Mouse (Mus musculus) liver, embryonic 16.5 days (tissue): Measurements from ENCODE around the gene Elf2. TPM values are rescaled to one million over a fixed set of nuclear protein-coding genes. Genes with fewer than 3 reads are reported as not detected.
"Not testable (repeated sequence)": the region's sequence is repeated elsewhere in the genome, so short reads cannot be mapped to it uniquely, and the experiment has no call there.

ENCODE experiments used
- ATAC-seq: fragments of 200-750 bp; cut with Nextera tagmentation; 2 replicates; pipeline ENCODE4 v1.8.0; 2017; ENCODE audit warnings: low read depth, mild to moderate bottlenecking, moderate number of reproducible peaks, moderate library complexity
- H3K27ac ChIP-seq: fragments of 300-500 bp; sonication (generic); 2 replicates; pipeline ENCODE4 v1.5.1; 2014; ENCODE audit warnings: mild to moderate bottlenecking, low read length
- H3K27me3 ChIP-seq: fragments of 300-500 bp; sonication (generic); 2 replicates; pipeline ENCODE4 v1.6.1; 2014; ENCODE audit warnings: low read depth, low read length, mixed read lengths; ENCODE audit not compliant: control insufficient read depth, insufficient read depth
- H3K36me3 ChIP-seq: fragments of 300-500 bp; sonication (generic); 2 replicates; pipeline ENCODE4 v1.6.1; 2014; ENCODE audit warnings: mild to moderate bottlenecking; ENCODE audit not compliant: control insufficient read depth, insufficient read depth
- H3K4me1 ChIP-seq: fragments of 300-500 bp; sonication (generic); 2 replicates; pipeline ENCODE4 v1.6.1; 2014; ENCODE audit warnings: low read depth, low read length, mixed read lengths; ENCODE audit not compliant: control insufficient read depth
- H3K4me2 ChIP-seq: fragments of 300-500 bp; sonication (generic); 2 replicates; pipeline ENCODE4 v1.6.1; 2014; ENCODE audit warnings: low read depth, low read length, mixed read lengths
- H3K4me3 ChIP-seq: fragments of 300-500 bp; sonication (generic); 2 replicates; pipeline ENCODE4 v1.5.1; 2014; ENCODE audit warnings: low read depth, mild to moderate bottlenecking, low read length
- H3K9ac ChIP-seq: fragments of 300-500 bp; sonication (generic); 2 replicates; pipeline ENCODE4 v1.6.1; 2014; ENCODE audit warnings: low read depth, low read length
- H3K9me3 ChIP-seq: fragments of 300-500 bp; sonication (generic); replicated peaks from 2 replicates; pipeline ENCODE4 v1.6.1; 2016; ENCODE audit warnings: low read length; ENCODE audit not compliant: control insufficient read depth
- WGBS: fragments of 180-500 bp; shearing (Covaris S2); extraction: QIAGEN DNeasy Blood & Tissue Kit; methylation state at CpG from one replicate; pipeline ENCODE4 v1.1.7; 2014; ENCODE audit not compliant: insufficient replicate concordance; 5-methylcytosine and 5-hydroxymethylcytosine counted together
- polyA plus RNA-seq: library from polyadenylated mRNA; unstranded; fragments of >200 nt; fragmentation: Nextera tagmentation; extraction: Ambion mirVana; gene quantifications from 2 replicates; pipeline ENCODE4 v1.2.1, GENCODE M21; 2015

Gene Elf2
- polyA plus RNA-seq, 1 experiment from 2014 or later = 19.0 TPM

DNA sequence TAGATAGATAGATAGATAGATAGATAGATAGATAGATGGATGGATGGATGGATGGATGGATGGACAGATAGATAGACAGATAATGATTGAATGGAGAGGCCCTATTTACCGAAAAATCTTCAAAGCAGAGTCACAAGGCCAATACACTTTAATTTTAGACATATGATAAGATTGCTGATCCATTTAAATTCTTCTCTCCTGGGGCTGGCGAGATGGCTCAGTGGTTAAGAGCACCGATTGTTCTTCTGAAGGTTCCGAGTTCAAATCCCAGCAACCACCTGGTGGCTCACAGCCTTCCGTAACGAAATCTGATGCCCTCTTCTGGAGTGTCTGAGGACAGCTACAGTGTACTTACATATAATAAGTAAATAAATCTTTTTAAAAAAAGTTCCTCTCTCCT lies 14.5 kb upstream of the Elf2 start:
- H3K27me3 ChIP-seq, H3K4me3 ChIP-seq, H3K27ac ChIP-seq, H3K4me2 ChIP-seq, H3K36me3 ChIP-seq, ATAC-seq, H3K9me3 ChIP-seq, H3K9ac ChIP-seq: not testable (repeated sequence)
- H3K4me1 ChIP-seq = peaks cover 25% of the 10 kb centered on the region
- 75% methylated on average over 6 of the region's 6 CpGs for WGBS

DNA sequence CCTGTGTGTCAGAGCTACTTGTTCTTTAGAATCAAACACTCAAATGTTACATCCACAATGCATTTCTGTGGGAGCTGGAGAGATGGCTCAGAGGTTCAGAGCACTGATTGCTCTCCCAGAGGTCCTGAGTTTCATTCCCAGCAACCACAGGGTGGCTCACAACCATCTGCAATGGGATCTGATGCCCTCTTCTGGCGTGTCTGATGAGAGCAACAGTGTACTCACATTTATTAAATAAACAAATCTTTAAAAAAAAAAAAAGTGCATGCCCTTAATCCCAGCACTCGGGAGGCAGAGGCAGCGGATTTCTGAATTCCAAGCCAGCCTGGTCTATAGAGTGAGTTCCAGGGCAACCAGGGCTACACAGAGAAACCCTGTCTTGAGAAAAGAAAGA lies 13.6 kb upstream of the Elf2 start:
- no peaks in the 10 kb centered on the region for H3K27me3 ChIP-seq
- H3K27ac ChIP-seq = no peak overlapping the region
- H3K4me3 ChIP-seq = no peak overlapping the region
- no peak overlapping the region for H3K4me2 ChIP-seq
- no peaks in the 10 kb centered on the region for H3K36me3 ChIP-seq
- no peak overlapping the region for H3K9ac ChIP-seq
- 71% methylated on average over 3 of the region's 3 CpGs for WGBS
- H3K9me3 ChIP-seq = no peaks in the 10 kb centered on the region
- no peak for ATAC-seq
- H3K4me1 ChIP-seq = peaks cover 22% of the 10 kb centered on the region

DNA sequence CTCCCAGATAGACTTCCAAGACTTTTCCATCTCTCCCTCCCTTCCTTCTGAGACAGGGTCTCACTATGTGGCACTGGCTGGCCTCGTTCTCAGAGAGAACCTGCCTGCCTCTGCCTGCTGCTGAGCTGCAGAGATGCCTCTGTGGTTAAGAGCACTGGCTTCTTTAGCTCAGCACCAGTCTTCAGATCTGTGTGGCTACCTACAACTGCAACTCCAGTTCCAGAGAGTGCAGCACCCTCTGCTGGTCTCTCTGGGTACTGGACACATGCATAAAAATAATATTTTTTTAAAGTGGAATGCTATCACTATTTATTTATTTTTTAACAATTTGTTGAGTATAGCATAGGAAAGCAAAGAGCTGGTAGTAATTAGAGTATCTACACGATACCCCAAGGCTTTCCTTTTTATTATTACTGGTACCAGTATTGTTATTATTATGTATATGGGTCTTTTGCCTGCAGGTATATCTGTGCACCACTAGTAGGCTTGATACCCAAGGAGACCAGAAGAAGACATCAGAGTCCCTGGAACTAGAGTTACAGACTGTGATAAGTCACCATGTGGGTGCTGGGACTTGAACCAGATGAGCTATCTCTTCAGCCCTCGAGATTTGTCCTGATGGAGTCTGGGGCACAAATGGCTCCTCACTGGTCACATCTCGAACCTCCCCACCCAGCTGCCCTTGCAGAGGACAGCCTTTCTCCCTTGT lies 13.0 kb upstream of the Elf2 start:
- no peak; the same call in 1 of the 2 replicates for ATAC-seq
- no peak overlapping the region for H3K27ac ChIP-seq
- H3K4me2 ChIP-seq = no peak overlapping the region

DNA sequence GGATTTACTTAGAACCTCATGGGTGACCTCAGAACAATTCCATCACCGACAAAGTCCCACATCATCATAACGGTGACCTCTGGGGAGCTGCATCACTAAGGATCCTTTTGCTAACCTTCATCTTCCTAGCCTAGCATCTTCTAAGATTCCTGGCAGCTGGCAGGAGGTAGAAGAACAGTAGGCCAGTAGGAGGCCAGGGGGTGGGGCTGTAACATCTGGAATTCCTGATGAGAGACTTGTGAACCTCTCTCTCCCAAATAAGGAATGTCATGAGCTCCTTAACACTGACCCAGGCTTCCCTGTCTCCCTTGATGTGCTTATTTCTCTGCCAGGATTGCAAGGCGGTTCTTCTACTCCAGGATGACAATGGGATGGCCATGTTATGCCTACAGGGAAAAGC lies 10.3 kb upstream of the Elf2 start:
- H3K36me3 ChIP-seq = no peaks in the 10 kb centered on the region
- H3K9me3 ChIP-seq = no peaks in the 10 kb centered on the region
- no peak overlapping the region for H3K9ac ChIP-seq
- no peak for ATAC-seq
- H3K27me3 ChIP-seq = no peaks in the 10 kb centered on the region
- H3K4me1 ChIP-seq = peaks cover 10% of the 10 kb centered on the region
- H3K27ac ChIP-seq = no peak overlapping the region
- no peak overlapping the region for H3K4me3 ChIP-seq
- no peak overlapping the region for H3K4me2 ChIP-seq
- 65% methylated on average over 3 of the region's 3 CpGs for WGBS

More for the DNA sequence above, 13.0 kb upstream of the Elf2 start:
- no peak overlapping the region for H3K4me3 ChIP-seq
- no peaks in the 10 kb centered on the region for H3K9me3 ChIP-seq
- no peaks in the 10 kb centered on the region for H3K36me3 ChIP-seq
- peaks cover 22% of the 10 kb centered on the region for H3K4me1 ChIP-seq
- no peaks in the 10 kb centered on the region for H3K27me3 ChIP-seq
- 45% methylated on average over 4 of the region's 4 CpGs for WGBS
- no peak overlapping the region for H3K9ac ChIP-seq

DNA sequence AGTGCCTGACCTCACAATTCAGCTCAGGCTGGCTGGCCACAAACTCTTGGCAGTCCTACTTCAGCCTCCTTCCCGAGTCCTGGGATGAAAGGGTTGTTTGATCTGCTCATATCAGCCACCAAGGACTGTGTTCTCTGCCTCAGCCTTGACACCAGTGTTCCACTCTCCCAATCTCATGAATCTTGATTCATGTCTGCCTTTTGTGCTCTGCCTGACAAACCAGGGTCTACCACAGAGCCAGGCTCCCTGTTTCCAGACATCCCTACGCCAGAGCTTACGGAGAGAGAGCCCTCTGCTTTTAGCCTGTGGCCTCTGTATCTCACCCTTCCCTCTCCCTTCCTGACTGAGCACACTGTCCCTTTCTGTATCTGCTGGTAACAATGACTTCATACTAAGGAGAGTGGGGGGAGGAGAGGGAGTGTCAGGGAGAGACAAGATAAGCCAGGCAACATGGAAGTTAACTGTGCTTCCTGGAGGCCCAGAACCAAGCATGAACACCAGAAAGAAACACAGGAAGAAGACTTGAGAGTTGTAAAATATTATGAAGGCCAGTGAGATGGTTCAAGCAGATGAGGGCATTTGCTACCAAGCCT lies 8.3 kb upstream of the Elf2 start:
- no peak overlapping the region for H3K27ac ChIP-seq
- peak; percentile 77 for ATAC-seq
- H3K36me3 ChIP-seq = no peaks in the 10 kb centered on the region
- H3K9me3 ChIP-seq = no peaks in the 10 kb centered on the region
- 0 out of 2 replicates have a peak overlapping the region, but pooled peaks have one; percentile 0 for H3K4me2 ChIP-seq
- peaks cover 10% of the 10 kb centered on the region for H3K4me1 ChIP-seq
- no peak overlapping the region for H3K4me3 ChIP-seq
- H3K9ac ChIP-seq = no peak overlapping the region
- WGBS = 19% methylated on average over 3 of the region's 3 CpGs
- no peaks in the 10 kb centered on the region for H3K27me3 ChIP-seq

DNA sequence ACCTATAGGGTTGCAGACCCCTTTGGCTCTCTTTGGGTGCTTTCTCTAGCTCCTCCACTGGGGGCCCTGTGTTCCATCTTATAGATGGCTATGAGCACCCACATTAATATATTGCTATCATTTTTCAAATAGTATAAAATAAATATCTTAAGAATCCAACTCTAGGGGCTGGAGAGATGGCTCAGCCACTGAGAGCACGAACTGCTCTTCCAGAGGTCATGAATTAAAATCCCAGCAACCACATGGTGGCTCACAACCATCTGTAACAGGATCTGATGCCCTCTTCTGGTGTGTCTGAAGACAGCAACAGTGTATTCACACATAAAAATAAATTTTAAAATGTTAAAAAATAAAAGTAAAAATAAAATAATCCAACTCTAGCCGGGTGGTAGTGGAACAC lies 4.6 kb upstream of the Elf2 start:
- H3K9ac ChIP-seq, H3K4me3 ChIP-seq, H3K36me3 ChIP-seq, H3K9me3 ChIP-seq, H3K27ac ChIP-seq, H3K27me3 ChIP-seq, ATAC-seq, H3K4me2 ChIP-seq: not testable (repeated sequence)
- H3K4me1 ChIP-seq = peaks cover 16% of the 10 kb centered on the region
- WGBS = 86% methylated on average over 2 of the region's 2 CpGs

DNA sequence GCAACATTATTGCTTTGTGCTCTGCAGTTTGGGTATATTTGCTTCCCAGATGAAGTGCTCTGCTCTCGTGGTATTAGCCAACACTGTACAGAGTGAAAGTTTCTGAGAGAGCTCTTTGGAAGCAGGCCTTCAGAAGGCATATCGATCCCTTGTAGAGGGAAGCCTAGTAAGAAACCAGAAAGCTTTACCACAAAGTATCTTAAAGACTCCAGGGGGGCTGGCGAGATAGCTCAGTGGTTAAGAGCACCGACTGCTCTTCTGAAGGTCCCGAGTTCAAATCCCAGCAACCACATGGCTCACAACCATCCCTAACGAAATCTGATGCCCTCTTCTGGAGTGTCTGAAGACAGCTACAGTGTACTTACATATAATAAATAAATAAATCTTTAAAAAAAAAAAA lies 3.7 kb upstream of the Elf2 start:
- 81% methylated on average over 6 of the region's 6 CpGs for WGBS
- not testable (repeated sequence) for H3K4me2 ChIP-seq, H3K27me3 ChIP-seq, H3K4me3 ChIP-seq, H3K9me3 ChIP-seq, H3K9ac ChIP-seq, H3K27ac ChIP-seq, H3K36me3 ChIP-seq, ATAC-seq
- H3K4me1 ChIP-seq = peaks cover 14% of the 10 kb centered on the region

DNA sequence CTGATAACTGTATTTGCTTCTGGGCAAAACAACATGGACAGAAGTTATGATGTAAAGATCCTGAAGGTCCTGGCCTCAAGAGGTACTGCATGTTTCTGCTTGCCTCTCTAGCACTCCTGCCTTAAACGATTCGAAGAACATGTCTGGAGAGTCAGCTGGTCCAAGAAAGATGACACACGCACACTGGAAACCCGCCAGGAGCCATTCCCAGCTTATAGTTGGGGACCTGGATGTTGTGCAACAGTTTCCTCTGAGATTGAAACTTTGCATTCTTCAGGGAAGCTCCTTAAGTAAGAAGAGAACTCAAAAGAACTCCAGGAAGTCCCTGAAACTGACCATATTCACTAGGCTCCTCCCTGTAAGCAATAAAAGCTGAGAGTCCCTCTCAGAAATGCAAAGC lies 2.8 kb upstream of the Elf2 start:
- ATAC-seq = no peak
- no peaks in the 10 kb centered on the region for H3K9me3 ChIP-seq
- WGBS = 94% methylated on average over 4 of the region's 4 CpGs

DNA sequence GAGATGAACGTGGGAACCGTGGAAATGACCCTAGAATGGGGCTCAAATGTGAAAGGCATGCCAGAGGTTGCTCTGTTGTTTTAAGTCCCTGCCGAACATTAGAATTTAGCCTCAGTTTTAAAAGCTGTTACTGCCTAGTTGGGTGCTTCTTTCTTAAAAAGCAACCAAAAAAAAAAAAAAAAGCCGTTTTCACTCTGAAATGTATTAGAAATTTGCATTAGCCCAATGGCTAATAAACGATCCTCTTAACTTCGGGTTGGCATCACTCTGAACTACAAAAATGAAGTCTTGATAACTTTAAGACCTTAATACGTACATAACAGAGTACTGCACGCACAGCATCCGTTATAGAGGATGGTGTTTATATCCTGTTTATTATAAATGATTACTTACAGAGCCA lies 1.7 kb upstream of the Elf2 start:
- Histone ChIP-seq H3K36me3 (no peaks in the 10 kb centered on the region), H3K4me3 (peak overlapping the region; percentile 99), H3K9me3 (no peaks in the 10 kb centered on the region), H3K4me2 (peak overlapping the region; percentile 100), H3K27ac (peak overlapping the region; percentile 99), H3K4me1 (peaks cover 17% of the 10 kb centered on the region), H3K27me3 (no peaks in the 10 kb centered on the region), H3K9ac (peak overlapping the region; percentile 90)
- WGBS = 9% methylated on average over 9 of the region's 9 CpGs
- ATAC-seq = no peak

More for the DNA sequence above, 2.8 kb upstream of the Elf2 start:
- Histone ChIP-seq H3K9ac (no peak overlapping the region), H3K4me2 (no peak overlapping the region), H3K36me3 (no peaks in the 10 kb centered on the region), H3K4me1 (peaks cover 11% of the 10 kb centered on the region), H3K27me3 (no peaks in the 10 kb centered on the region), H3K27ac (no peak overlapping the region), H3K4me3 (no peak overlapping the region)
